Mouse (Mus musculus) ES-E14 (cell line): ENCODE results near the gene Sh3bgrl. TPM values are rescaled to one million over a fixed set of nuclear protein-coding genes. Genes with fewer than 3 reads are reported as not detected.

Experiments
- DNase-seq: peaks from one replicate; pipeline ENCODE4 v3.0.0-alpha.2; 2013; ENCODE audit warnings: low read depth, low spot score
- H3K27ac ChIP-seq: 2 replicates; pipeline ENCODE4 v1.5.1; 2012; ENCODE audit warnings: low read depth, mild to moderate bottlenecking, low read length, moderate library complexity, mixed read lengths; ENCODE audit not compliant: poor library complexity, insufficient read depth, severe bottlenecking
- H3K36me3 ChIP-seq: 2 replicates; pipeline ENCODE4 v1.6.1; 2012; ENCODE audit warnings: mild to moderate bottlenecking, low read length, moderate library complexity, mixed read lengths; ENCODE audit not compliant: control insufficient read depth, poor library complexity, insufficient read depth, severe bottlenecking
- H3K4me1 ChIP-seq, 2 experiments: fragments of 150-350 bp in 1 of 2; sonication (generic) in 1 of 2; 2 replicates each; pipeline ENCODE4 v1.6.1; 2012; ENCODE audit warnings: low read length in 2 of 2, mild to moderate bottlenecking in 1 of 2, mixed read lengths in 1 of 2; ENCODE audit not compliant: control insufficient read depth in 2 of 2, insufficient read depth in 2 of 2, poor library complexity in 1 of 2
- H3K4me3 ChIP-seq, 2 experiments: fragments of 150-350 bp in 1 of 2; sonication (generic) in 1 of 2; 2 replicates each; pipeline ENCODE4 v1.5.1; 2012; ENCODE audit warnings: low read length in 2 of 2, low read depth in 1 of 2, mild to moderate bottlenecking in 1 of 2, mixed read lengths in 1 of 2; ENCODE audit not compliant: insufficient read depth in 1 of 2, poor library complexity in 1 of 2, severe bottlenecking in 1 of 2
- H3K9ac ChIP-seq: 2 replicates; pipeline ENCODE4 v1.6.1; 2012; ENCODE audit warnings: low read depth, mild to moderate bottlenecking, low read length, mixed read lengths; ENCODE audit not compliant: poor library complexity, insufficient read depth, severe bottlenecking
- H3K9me3 ChIP-seq: fragments of 150-350 bp; sonication (generic); 2 replicates; pipeline ENCODE4 v1.6.1; 2012; ENCODE audit warnings: low read depth, mild to moderate bottlenecking, low read length; ENCODE audit not compliant: control insufficient read depth, insufficient read depth
- CHD2 ChIP-seq: IDR thresholded peaks from 2 replicates; pipeline ENCODE4 v1.6.1; 2014; ENCODE audit warnings: mild to moderate bottlenecking, low read depth, low read length, inconsistent platforms
- HCFC1 ChIP-seq: IDR thresholded peaks from 2 replicates; pipeline ENCODE4 v1.6.1; 2012; ENCODE audit warnings: low read length, inconsistent platforms, borderline replicate concordance; ENCODE audit not compliant: insufficient read depth
- MAFK ChIP-seq: IDR thresholded peaks from 2 replicates; pipeline ENCODE4 v1.6.1; 2014; ENCODE audit warnings: mild to moderate bottlenecking, low read depth, low read length, inconsistent platforms; ENCODE audit not compliant: insufficient read depth
- ZC3H11A ChIP-seq: IDR thresholded peaks from 2 replicates; pipeline ENCODE4 v1.6.1; 2012; ENCODE audit warnings: low read depth, mild to moderate bottlenecking, inconsistent platforms, low read length, borderline replicate concordance
- ZNF384 ChIP-seq: IDR thresholded peaks from 2 replicates; pipeline ENCODE4 v1.6.1; 2012; ENCODE audit warnings: low read depth, low read length, inconsistent platforms
- in situ Hi-C, 2 experiments: fragments of 600-800 bp; cut with MboI; formaldehyde crosslinking; loops; one replicate each; pipeline ENCODE4 v1.15.1; 2025; ENCODE audit warnings: low sequenced_read_pairs in 2 of 2, inconsistent platforms in 1 of 2; ENCODE audit not compliant: unreplicated experiment in 2 of 2
- total RNA-seq: library from RNA; depleted of rRNA; stranded (reverse); fragments of 300-350 nt; gene quantifications from 2 replicates; pipeline ENCODE4 v1.2.3, GENCODE M21; 2012

Sh3bgrl gene
- total RNA-seq, 1 experiment, result 13.6 TPM

DNA sequence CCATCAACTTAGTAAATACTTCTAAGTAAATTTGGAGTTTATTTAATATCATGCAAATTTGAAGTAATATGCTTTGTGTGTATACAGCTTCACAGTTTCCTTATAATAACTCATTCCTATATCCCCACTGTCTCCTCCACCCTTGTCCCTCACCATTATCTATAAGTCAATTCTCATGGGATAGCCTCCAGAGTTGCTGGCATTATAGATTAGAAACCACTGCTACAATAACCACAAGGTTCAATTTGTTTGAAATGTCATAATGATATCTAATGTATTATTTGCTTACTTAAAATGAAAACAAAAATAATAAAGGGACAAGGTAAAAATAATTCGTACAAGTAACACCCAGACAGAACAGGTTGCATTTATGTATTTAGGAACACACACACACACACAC is 31.7 kb downstream of the Sh3bgrl start:
- DNase-seq, result no peak
- H3K27ac ChIP-seq, result no peak overlapping the region
- no peaks in the 10 kb centered on the region for H3K36me3 ChIP-seq
- H3K9ac ChIP-seq, result no peak overlapping the region
- no peaks in the 10 kb centered on the region for H3K9me3 ChIP-seq
- TF ChIP-seq ZC3H11A (no peak), CHD2 (no peak), ZNF384 (no peak), HCFC1 (no peak), MAFK (no peak)
- no peaks in the 10 kb centered on the region for H3K4me1 ChIP-seq
- in situ Hi-C loops, result no loop called here
- no peak overlapping the region for H3K4me3 ChIP-seq

DNA sequence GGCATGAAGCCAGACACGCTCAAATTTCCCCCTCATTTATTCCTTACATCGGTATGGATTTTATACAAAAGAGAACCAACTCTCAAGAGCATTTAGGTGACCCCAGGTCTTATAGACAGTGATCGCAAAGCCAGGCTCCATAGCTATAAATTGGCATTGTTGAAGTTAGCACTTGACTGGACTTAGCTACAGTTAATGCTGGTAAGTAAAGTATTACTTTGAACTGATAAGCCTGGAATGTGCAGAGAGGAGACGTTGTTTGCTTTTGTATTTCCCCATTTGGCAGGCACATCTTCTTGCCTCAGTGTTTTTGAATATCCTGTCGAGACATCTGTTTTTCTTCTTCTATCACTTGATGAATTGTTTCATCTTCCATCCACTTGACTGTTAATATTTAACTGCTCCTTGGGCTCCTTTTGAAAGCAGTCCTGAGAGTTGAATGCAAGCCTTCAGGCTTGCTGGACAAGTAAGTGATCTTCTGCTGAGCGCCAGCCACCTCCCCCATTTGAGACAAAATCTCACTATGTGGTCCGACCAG is 32.5 kb downstream of the Sh3bgrl start:
- no peak overlapping the region for H3K27ac ChIP-seq
- H3K4me1 ChIP-seq, result no peaks in the 10 kb centered on the region
- in situ Hi-C loops, result no loop called here
- TF ChIP-seq ZNF384 (no peak), CHD2 (no peak), ZC3H11A (no peak), HCFC1 (no peak), MAFK (no peak)
- H3K9ac ChIP-seq, result no peak overlapping the region
- no peaks in the 10 kb centered on the region for H3K36me3 ChIP-seq
- H3K4me3 ChIP-seq, result no peak overlapping the region
- no peaks in the 10 kb centered on the region for H3K9me3 ChIP-seq
- no peak for DNase-seq

DNA sequence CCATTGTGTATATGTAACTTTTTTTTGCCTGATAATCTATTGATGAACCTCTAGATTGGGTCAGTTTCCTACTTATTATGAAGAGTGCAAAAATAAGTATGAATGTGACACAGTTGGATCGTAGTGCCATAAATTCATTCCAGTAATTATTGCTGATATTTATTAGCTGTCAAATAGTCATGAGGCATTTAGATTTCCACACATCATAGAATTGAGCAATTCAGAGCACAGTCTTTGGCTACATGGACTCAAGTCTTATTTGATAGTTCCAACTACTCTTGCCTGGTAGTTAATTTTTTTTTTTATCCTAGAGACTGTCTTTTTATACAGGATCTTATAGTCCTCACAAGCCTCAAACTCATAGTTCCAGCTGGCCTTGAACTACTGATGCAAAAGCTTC is 34.9 kb downstream of the Sh3bgrl start:
- in situ Hi-C loops, result no loop called here
- H3K9ac ChIP-seq, result no peak overlapping the region
- no peaks in the 10 kb centered on the region for H3K36me3 ChIP-seq
- DNase-seq, result no peak
- H3K4me1 ChIP-seq, result no peaks in the 10 kb centered on the region
- no peak overlapping the region for H3K27ac ChIP-seq
- H3K4me3 ChIP-seq, result no peak overlapping the region
- H3K9me3 ChIP-seq, result no peaks in the 10 kb centered on the region
- TF ChIP-seq CHD2, result no peak
- no peak for TF ChIP-seq MAFK
- TF ChIP-seq ZNF384, result no peak
- TF ChIP-seq HCFC1, result no peak
- TF ChIP-seq ZC3H11A, result no peak

DNA sequence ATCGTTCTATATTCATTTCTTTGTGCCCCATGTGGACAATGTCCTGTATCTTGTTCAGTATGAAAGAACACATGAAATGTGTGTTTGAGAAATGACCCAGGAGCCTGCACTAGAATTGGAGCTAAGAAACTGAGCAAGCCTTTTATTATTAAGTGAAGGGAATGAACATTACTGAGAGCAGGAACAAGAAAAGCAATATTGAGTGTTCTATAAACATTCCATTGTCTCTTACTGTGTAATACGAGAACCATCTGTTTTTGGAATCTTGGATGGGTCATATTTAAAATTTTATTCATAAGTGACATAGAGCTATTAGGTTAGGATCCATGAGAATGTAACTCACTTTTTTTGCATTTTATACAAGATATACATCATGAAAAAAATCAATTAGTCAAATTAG is 36.7 kb downstream of the Sh3bgrl start:
- in situ Hi-C loops, result no loop called here
- TF ChIP-seq ZC3H11A, result no peak
- no peak for TF ChIP-seq MAFK
- no peak for TF ChIP-seq CHD2
- no peak for TF ChIP-seq HCFC1
- no peak for TF ChIP-seq ZNF384
- no peak overlapping the region for H3K9ac ChIP-seq
- no peak overlapping the region for H3K4me3 ChIP-seq
- no peak for DNase-seq
- no peaks in the 10 kb centered on the region for H3K36me3 ChIP-seq
- H3K27ac ChIP-seq, result no peak overlapping the region
- H3K9me3 ChIP-seq, result no peaks in the 10 kb centered on the region
- H3K4me1 ChIP-seq, result no peaks in the 10 kb centered on the region

DNA sequence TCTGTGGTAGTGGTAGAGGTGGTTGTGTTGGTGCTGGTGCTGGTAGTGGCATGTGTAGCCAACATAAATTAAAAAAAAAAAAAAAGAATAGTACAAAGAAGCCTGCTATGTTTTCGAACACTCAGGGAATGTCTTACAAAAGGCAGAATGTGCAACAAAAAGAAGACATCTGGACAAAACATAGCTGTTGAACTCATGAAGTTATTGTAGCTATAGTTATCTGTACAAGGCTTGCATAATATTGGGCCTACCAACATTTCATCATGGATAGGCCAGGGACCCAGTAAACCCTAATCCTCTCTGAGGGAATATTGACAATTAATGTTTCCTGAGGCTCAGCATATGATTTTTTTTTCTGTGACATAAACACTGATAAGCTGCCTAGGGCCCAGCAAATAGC is 37.3 kb downstream of the Sh3bgrl start:
- Histone ChIP-seq H3K9me3 (no peaks in the 10 kb centered on the region), H3K4me3 (no peak overlapping the region), H3K9ac (no peak overlapping the region), H3K4me1 (no peaks in the 10 kb centered on the region), H3K36me3 (no peaks in the 10 kb centered on the region), H3K27ac (no peak overlapping the region)
- in situ Hi-C loops, result no loop called here
- DNase-seq, result no peak
- TF ChIP-seq ZNF384, result no peak
- TF ChIP-seq HCFC1, result no peak
- no peak for TF ChIP-seq CHD2
- TF ChIP-seq MAFK, result no peak
- no peak for TF ChIP-seq ZC3H11A
